Mouse (Mus musculus) intestine, embryonic 14.5 days (tissue): ENCODE results near the gene Snx5. TPM values are rescaled to one million over a fixed set of nuclear protein-coding genes. Genes with fewer than 3 reads are reported as not detected.

Experiments
- ATAC-seq: fragments of 200-750 bp; cut with Nextera tagmentation; replicated peaks from 2 replicates; pipeline ENCODE4 v1.8.0; 2017; ENCODE audit warnings: low read depth, moderate number of reproducible peaks, moderate TSS enrichment, moderate library complexity; ENCODE audit not compliant: low FRiP score, low TSS enrichment
- DNase-seq: peaks from one replicate; pipeline ENCODE4 v3.0.0-alpha.2; 2018; ENCODE audit warnings: low spot score
- H3K27ac ChIP-seq: fragments of 300-500 bp; sonication (generic); 2 replicates; pipeline ENCODE4 v1.5.1; 2014; ENCODE audit warnings: low read depth, mild to moderate bottlenecking, control low read depth
- H3K27me3 ChIP-seq: fragments of 300-500 bp; sonication (generic); replicated peaks from 2 replicates; pipeline ENCODE4 v1.6.1; 2014; ENCODE audit warnings: low read length, control low read depth; ENCODE audit not compliant: control insufficient read depth, insufficient read depth
- H3K36me3 ChIP-seq: fragments of 300-500 bp; sonication (generic); 2 replicates; pipeline ENCODE4 v1.6.1; 2014; ENCODE audit warnings: low read length, control low read depth; ENCODE audit not compliant: control insufficient read depth, insufficient read depth
- H3K4me1 ChIP-seq: fragments of 300-500 bp; sonication (generic); replicated peaks from 2 replicates; pipeline ENCODE4 v1.6.1; 2014; ENCODE audit warnings: low read length, control low read depth, mixed read lengths; ENCODE audit not compliant: control insufficient read depth, insufficient read depth
- H3K4me2 ChIP-seq: fragments of 300-500 bp; sonication (generic); 2 replicates; pipeline ENCODE4 v1.6.1; 2014; ENCODE audit warnings: low read length
- H3K4me3 ChIP-seq: fragments of 300-500 bp; sonication (generic); 2 replicates; pipeline ENCODE4 v1.5.1; 2014; ENCODE audit warnings: low read depth, low read length, control low read depth, mixed read lengths
- H3K9ac ChIP-seq: fragments of 300-500 bp; sonication (generic); 2 replicates; pipeline ENCODE4 v1.6.1; 2014; ENCODE audit warnings: mild to moderate bottlenecking, low read length
- H3K9me3 ChIP-seq: fragments of 300-500 bp; sonication (generic); 2 replicates; pipeline ENCODE4 v1.6.1; 2016; ENCODE audit warnings: low read length, control low read depth; ENCODE audit not compliant: control insufficient read depth
- WGBS: fragments of 180-500 bp; shearing (Covaris S2); extraction: QIAGEN DNeasy Blood & Tissue Kit; methylation state at CpG from one replicate; pipeline ENCODE4 v1.1.7; 2014; 5-methylcytosine and 5-hydroxymethylcytosine counted together
- polyA plus RNA-seq: library from polyadenylated mRNA; unstranded; fragments of >200 nt; fragmentation: Nextera tagmentation; extraction: Ambion mirVana; gene quantifications from 2 replicates; pipeline ENCODE4 v1.2.1, GENCODE M21; 2014

Gene Snx5
- polyA plus RNA-seq, 1 experiment from 2014 or later = 134 TPM

GRCm38 (mm10) chr2:144291600-144292305 lies 21.0 kb upstream of the Snx5 start:
- 68% methylated on average over 11 of the region's 11 CpGs for WGBS
- H3K27me3 ChIP-seq = no peaks in the 10 kb centered on the region
- H3K36me3 ChIP-seq = no peaks in the 10 kb centered on the region
- no peak overlapping the region for H3K4me3 ChIP-seq
- H3K4me1 ChIP-seq = no peaks in the 10 kb centered on the region
- no peaks in the 10 kb centered on the region for H3K9me3 ChIP-seq
- DNase-seq (no peak), ATAC-seq (no peak)
- no peak overlapping the region for H3K4me2 ChIP-seq
- H3K27ac ChIP-seq = no peak overlapping the region
- H3K9ac ChIP-seq = no peak overlapping the region

- H3K9ac ChIP-seq = no peak overlapping the region
- WGBS = 92% methylated on average over 7 of the region's 7 CpGs
- ATAC-seq (no peak), DNase-seq (no peak)
- H3K4me1 ChIP-seq = no peaks in the 10 kb centered on the region
- H3K36me3 ChIP-seq = no peaks in the 10 kb centered on the region
- H3K27ac ChIP-seq = no peak overlapping the region
- H3K4me3 ChIP-seq = no peak overlapping the region
- no peaks in the 10 kb centered on the region for H3K9me3 ChIP-seq
- H3K4me2 ChIP-seq = no peak overlapping the region
- H3K27me3 ChIP-seq = no peaks in the 10 kb centered on the region
Measured at GRCm38 (mm10) chr2:144290321-144290720, 19.6 kb upstream of the Snx5 start.

- no peak for ATAC-seq
- no peak overlapping the region for H3K27ac ChIP-seq
- 56% methylated on average over 3 of the region's 3 CpGs for WGBS
Measured at GRCm38 (mm10) chr2:144281417-144281816, 10.7 kb upstream of the Snx5 start.

GRCm38 (mm10) chr2:144280568-144280967 lies 9.9 kb upstream of the Snx5 start:
- H3K9me3 ChIP-seq = no peaks in the 10 kb centered on the region
- ATAC-seq (no peak), DNase-seq (no peak)
- H3K4me2 ChIP-seq = no peak overlapping the region
- H3K4me3 ChIP-seq = no peak overlapping the region
- H3K36me3 ChIP-seq = peaks cover 38% of the 10 kb centered on the region
- 87% methylated on average over 3 of the region's 3 CpGs for WGBS
- no peaks in the 10 kb centered on the region for H3K27me3 ChIP-seq
- H3K27ac ChIP-seq = no peak overlapping the region
- H3K9ac ChIP-seq = no peak overlapping the region
- no peaks in the 10 kb centered on the region for H3K4me1 ChIP-seq

More at GRCm38 (mm10) chr2:144281417-144281816, 10.7 kb upstream of the Snx5 start:
- Histone ChIP-seq H3K4me1 (no peaks in the 10 kb centered on the region), H3K9me3 (no peaks in the 10 kb centered on the region), H3K9ac (no peak overlapping the region), H3K4me3 (no peak overlapping the region), H3K27me3 (no peaks in the 10 kb centered on the region), H3K36me3 (peaks cover 35% of the 10 kb centered on the region), H3K4me2 (no peak overlapping the region)
- DNase-seq = no peak

- DNase-seq = no peak
- H3K27ac ChIP-seq = no peak overlapping the region
Measured at GRCm38 (mm10) chr2:144279742-144280141, 9.0 kb upstream of the Snx5 start.

GRCm38 (mm10) chr2:144276885-144277284 lies 6.2 kb upstream of the Snx5 start:
- no peak for DNase-seq
- Histone ChIP-seq H3K4me1 (peaks cover 7% of the 10 kb centered on the region; the same call in 1 of the 2 replicates), H3K27ac (no peak overlapping the region), H3K4me2 (no peak overlapping the region), H3K9ac (no peak overlapping the region), H3K4me3 (no peak overlapping the region), H3K9me3 (no peaks in the 10 kb centered on the region), H3K27me3 (no peaks in the 10 kb centered on the region), H3K36me3 (peaks cover 38% of the 10 kb centered on the region)
- no peak for ATAC-seq
- 87% methylated on average over 3 of the region's 3 CpGs for WGBS

More at GRCm38 (mm10) chr2:144279742-144280141, 9.0 kb upstream of the Snx5 start:
- H3K4me1 ChIP-seq = no peaks in the 10 kb centered on the region; the same call in 1 of the 2 replicates
- 83% methylated on average over 5 of the region's 5 CpGs for WGBS
- H3K4me2 ChIP-seq = no peak overlapping the region
- no peak overlapping the region for H3K9ac ChIP-seq
- H3K27me3 ChIP-seq = no peaks in the 10 kb centered on the region
- no peak overlapping the region for H3K4me3 ChIP-seq
- no peak for ATAC-seq
- H3K9me3 ChIP-seq = no peaks in the 10 kb centered on the region
- peaks cover 38% of the 10 kb centered on the region for H3K36me3 ChIP-seq

- no peaks in the 10 kb centered on the region for H3K9me3 ChIP-seq
- H3K27ac ChIP-seq = no peak overlapping the region
- ATAC-seq (no peak), DNase-seq (no peak)
- peak overlapping the region; percentile 27; the same call in 1 of the 2 replicates for H3K9ac ChIP-seq
- peaks cover 9% of the 10 kb centered on the region; the same call in 1 of the 2 replicates for H3K4me1 ChIP-seq
- H3K27me3 ChIP-seq = no peaks in the 10 kb centered on the region
- 25% methylated on average over 8 of the region's 8 CpGs for WGBS
- H3K4me3 ChIP-seq = no peak overlapping the region
- no peak overlapping the region for H3K4me2 ChIP-seq
- peaks cover 33% of the 10 kb centered on the region for H3K36me3 ChIP-seq
Measured at GRCm38 (mm10) chr2:144274741-144275140, 4.0 kb upstream of the Snx5 start.

- Histone ChIP-seq H3K36me3 (peaks cover 14% of the 10 kb centered on the region), H3K27ac (no peak overlapping the region), H3K9me3 (no peaks in the 10 kb centered on the region), H3K9ac (no peak overlapping the region), H3K4me1 (peaks cover 29% of the 10 kb centered on the region), H3K4me3 (no peak overlapping the region), H3K27me3 (no peaks in the 10 kb centered on the region), H3K4me2 (no peak overlapping the region)
- DNase-seq (no peak), ATAC-seq (no peak)
- 90% methylated on average over 12 of the region's 12 CpGs for WGBS
Measured at GRCm38 (mm10) chr2:144272088-144272487, 1.4 kb upstream of the Snx5 start.
